Mouse (Mus musculus) brain, embryonic 14.5 days (tissue): ENCODE results near the gene Parp2.

Experiments used
- CTCF ChIP-seq: fragments of 200-500 bp; IDR thresholded peaks from 2 replicates; pipeline ENCODE4 v1.5.1; 2012; ENCODE audit warnings: inconsistent platforms, mild to moderate bottlenecking, moderate library complexity, borderline replicate concordance; ENCODE audit not compliant: insufficient read depth, insufficient read length; ENCODE audit errors: extremely low read depth
- POLR2A ChIP-seq: fragments of 200-500 bp; IDR thresholded peaks from 2 replicates; pipeline ENCODE4 v1.6.1; 2012; ENCODE audit warnings: mild to moderate bottlenecking, inconsistent platforms, borderline replicate concordance; ENCODE audit not compliant: poor library complexity, insufficient read depth, insufficient read length, severe bottlenecking; ENCODE audit errors: extremely low read depth

DNA sequence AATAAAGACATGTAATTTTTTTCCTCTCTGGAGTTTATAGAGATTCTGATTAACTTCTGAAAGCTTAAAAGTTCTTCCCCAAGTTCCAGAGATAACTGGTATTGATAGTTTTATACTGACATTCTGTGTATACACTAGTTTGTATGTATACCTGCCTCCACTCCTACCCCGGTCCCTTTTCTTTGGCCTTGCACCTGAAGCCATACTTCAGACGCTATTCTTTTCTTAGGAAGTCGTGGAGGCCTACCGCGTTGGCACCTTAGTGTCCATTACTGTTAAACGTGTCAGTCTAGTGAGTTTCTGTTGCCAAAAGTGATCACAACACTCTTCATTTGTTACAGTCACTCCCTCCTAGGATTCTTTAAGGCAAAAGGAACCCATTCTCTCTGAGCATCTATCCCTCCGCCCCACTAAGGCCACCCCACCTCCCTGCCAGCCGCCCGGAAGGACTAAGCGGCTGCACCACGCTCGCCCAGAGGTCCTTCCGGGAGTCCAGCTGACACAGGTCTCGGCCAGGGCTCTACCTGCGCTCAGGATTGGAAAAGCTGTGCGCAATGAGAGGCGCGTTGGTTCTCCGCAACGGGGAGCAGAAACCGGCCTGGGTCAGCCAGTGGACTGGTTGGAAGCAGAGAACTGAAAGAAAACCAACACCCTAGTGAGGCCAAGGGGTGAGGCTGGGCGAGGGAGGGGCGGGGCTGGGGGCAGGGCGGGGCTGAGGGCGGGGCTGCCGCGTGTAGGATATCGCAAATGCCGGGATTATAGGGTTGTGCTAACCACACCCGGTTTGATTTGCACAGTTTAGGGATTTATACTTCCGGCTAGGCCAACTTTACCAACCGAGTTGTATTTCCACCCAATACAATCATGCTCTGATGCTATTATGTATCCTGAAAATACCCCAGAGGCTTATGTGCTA is 62.5 kb downstream of the Parp2 start, which contains the start of gene Tep1:
- TF ChIP-seq CTCF (no peak), POLR2A (0 out of 2 replicates have a peak, but pooled peaks have one; percentile 8)
